Mouse (Mus musculus): ENCODE data around the gene Cemip2.

Cemip2 gene

GRCm38 (mm10) chr19:21814433-21815020 lies 36.4 kb downstream of the Cemip2 start:
- DNase-seq (ENCODE audit: low spot score) = no peak

- no peak for DNase-seq (ENCODE audit: low spot score)
Observed at GRCm38 (mm10) chr19:21816260-21816659, 38.1 kb downstream of the Cemip2 start.

- DNase-seq (ENCODE audit: low spot score) = no peak
Observed at GRCm38 (mm10) chr19:21818021-21818725, 40.0 kb downstream of the Cemip2 start.

- DNase-seq (ENCODE audit: low spot score) = no peak
Observed at GRCm38 (mm10) chr19:21819585-21819984, 41.4 kb downstream of the Cemip2 start.

- DNase-seq (ENCODE audit: low spot score) = no peak
Observed at GRCm38 (mm10) chr19:21820126-21820525, 42.0 kb downstream of the Cemip2 start.

GRCm38 (mm10) chr19:21821877-21822276 lies 43.7 kb downstream of the Cemip2 start:
- no peak for DNase-seq (ENCODE audit: low spot score)

GRCm38 (mm10) chr19:21824146-21824545 lies 46.0 kb downstream of the Cemip2 start:
- DNase-seq (ENCODE audit: low spot score) = no peak

GRCm38 (mm10) chr19:21825128-21825885 lies 47.2 kb downstream of the Cemip2 start:
- DNase-seq (ENCODE audit: low spot score) = no peak

GRCm38 (mm10) chr19:21833416-21833992 lies 55.4 kb downstream of the Cemip2 start:
- DNase-seq (ENCODE audit: low spot score) = no peak

GRCm38 (mm10) chr19:21834952-21835351 lies 56.8 kb downstream of the Cemip2 start:
- no peak for DNase-seq (ENCODE audit: low spot score)

- no peak for DNase-seq (ENCODE audit: low spot score)
Observed at GRCm38 (mm10) chr19:21850721-21851120, 72.6 kb downstream of the Cemip2 start.

GRCm38 (mm10) chr19:21854526-21855228 lies 76.5 kb downstream of the Cemip2 start:
- no peak for DNase-seq (ENCODE audit: low spot score)

GRCm38 (mm10) chr19:21855421-21856128 lies 77.4 kb downstream of the Cemip2 start:
- no peak for DNase-seq (ENCODE audit: low spot score)

- DNase-seq (ENCODE audit: low spot score) = no peak
Observed at GRCm38 (mm10) chr19:21858846-21859521, 80.8 kb downstream of the Cemip2 start.

- DNase-seq (ENCODE audit: low spot score) = no peak
Observed at GRCm38 (mm10) chr19:21860132-21860531, 82.0 kb downstream of the Cemip2 start.

- DNase-seq (ENCODE audit: low spot score) = no peak
Observed at GRCm38 (mm10) chr19:21860894-21861293, 82.8 kb downstream of the Cemip2 start.

- no peak for DNase-seq (ENCODE audit: low spot score)
Observed at GRCm38 (mm10) chr19:21862289-21862990, 84.3 kb downstream of the Cemip2 start.

- no peak for DNase-seq (ENCODE audit: low spot score)
Observed at GRCm38 (mm10) chr19:21862991-21863931, 85.1 kb downstream of the Cemip2 start.

All from left cerebral cortex, adult 11 months (tissue).